Mouse (Mus musculus): ENCODE measurements around the gene Slc25a38.

Slc25a38 gene

DNA sequence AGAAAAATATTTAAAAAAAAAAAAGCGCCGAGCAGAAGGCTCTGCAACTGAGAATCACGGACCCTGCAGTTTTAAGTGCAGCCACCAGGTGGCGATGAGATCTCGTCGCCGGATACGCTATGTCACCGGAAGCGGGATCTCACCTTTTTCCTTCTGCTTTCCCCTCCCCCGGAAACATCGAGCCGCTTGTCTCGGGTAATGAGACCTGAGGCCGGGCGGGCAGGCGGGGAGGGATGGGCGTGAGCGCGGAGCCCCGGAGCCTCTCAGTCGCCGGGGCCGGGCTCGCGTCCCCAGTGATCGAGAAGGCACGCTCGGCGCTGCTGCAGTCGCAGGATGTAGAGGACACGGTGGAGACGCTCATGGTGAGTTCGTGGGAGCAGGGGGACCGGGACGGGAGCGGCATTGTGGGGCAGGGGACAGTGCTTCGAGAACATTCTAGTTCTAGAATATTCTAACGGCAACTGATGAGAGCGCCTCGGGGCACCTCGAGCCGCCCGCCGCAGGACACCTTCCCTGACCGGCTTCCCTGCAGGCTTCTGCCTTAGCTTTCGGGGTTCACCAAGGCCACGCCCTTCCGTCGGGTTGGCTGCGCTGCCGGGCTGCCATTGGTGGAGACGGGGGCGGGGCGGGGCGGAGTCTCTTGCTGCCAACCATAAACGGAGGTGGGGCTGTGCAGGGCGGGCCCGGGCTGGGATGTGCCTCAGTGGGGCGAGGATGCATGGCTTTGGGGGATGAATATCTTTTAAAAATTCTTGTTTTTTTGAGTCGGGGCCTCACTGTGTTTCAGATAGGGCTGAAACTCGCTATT is at the start of gene Slc25a38:
TSS of gene Slc25a38 (plus strand) at position 164 of the 808 bp plus-strand sequence.
- peak; percentile 98 for DNase-seq

DNA sequence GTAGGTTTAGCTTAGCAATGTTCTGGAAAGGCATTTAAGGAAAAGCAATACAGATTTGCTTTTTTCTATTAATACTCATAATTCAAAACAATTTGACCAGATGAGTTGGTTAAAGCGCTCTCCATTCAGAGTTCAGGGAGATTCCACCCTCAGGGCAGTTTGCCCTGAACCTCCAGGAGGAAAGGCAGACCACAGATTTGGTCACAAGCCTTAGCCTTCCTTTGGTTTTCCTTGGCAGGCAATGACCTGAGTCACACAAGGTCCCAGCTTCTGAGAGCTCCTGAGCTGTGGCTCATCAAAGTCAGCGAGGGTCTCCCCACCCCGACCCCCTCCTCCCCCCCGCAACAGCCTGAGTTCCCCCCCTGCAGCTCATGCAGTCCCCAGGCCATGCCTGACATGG is 45.9 kb upstream of the Slc25a38 start:
- DNase-seq = no peak

DNA sequence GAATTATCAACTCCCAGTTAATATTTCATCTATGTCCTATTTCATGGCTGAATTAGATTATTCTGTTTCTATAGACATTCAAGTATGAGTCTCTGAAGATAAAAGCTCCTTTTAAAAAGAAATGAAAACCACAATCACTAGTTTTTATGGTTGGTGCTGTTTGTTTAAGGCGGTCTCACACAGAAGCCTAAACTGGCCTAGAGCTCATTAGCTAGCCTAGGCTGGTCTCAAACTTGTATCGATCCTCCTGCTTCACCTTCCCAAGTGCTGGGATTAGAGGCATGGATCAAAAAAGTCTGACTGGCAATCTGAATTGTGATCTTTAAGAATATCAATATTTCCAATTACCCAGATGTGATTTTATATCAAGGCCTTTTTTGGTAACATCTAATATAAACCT is 42.6 kb upstream of the Slc25a38 start:
- no peak for DNase-seq

DNA sequence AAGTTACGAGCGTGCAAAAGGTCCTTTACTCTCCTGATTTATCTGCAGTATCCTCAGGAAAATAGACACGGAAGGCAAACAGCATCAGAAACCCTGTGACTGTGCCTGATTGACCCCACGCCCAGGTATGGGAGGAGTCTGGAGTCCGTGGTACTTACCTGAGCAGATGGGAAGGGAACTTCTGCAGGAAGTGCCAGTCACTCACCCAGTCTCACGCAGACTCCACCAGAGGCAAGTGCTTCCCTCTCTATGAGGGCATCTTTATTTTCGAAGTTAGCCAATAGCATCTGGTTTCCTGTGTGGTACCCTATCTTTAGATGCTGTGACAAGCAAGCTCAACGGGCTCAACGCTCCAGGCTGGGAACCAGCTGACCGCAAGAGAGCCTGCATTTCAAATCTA is 42.1 kb upstream of the Slc25a38 start:
- DNase-seq = no peak

DNA sequence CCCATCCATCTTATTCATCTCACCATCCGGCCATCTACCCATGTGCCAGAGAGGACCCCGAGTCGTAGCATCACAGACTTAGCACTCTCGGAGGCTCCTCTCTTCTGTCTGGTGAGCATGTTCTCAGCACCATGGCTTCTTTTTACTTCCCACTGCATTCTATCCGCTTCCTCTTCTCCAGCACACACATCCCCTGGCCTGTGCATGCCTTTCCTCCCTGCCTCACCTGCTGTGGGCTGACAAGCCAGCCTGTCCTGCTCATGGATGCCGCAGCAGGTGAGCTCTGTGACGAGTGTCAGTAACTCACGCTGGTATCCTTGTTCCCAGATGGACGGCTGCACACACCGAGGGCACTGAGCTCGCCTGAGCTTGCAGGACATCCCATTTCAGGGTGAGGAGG is 40.4 kb upstream of the Slc25a38 start, which contains the start of gene Cx3cr1:
TSS of gene Cx3cr1 (minus strand) at position 101 of the 400 bp plus-strand sequence.
- DNase-seq = no peak

DNA sequence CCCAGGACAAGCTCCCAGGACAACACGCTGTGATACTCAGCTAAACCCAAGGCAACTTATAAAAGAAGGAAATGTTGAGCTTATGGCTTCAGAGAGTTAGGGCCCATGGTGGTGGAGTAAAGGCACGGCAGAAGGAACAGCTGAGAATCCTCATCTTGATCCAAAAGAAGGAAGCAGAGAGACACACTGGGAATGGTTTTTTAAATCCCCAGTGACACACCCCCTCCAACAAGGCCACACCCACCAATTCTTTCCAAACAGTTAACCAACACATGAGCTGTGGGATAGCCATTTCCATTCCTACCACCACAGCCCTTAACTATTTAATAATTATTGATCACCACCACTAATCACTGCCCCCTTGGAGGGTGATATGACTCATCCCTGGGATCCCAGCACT is 38.9 kb upstream of the Slc25a38 start:
- DNase-seq = no peak

DNA sequence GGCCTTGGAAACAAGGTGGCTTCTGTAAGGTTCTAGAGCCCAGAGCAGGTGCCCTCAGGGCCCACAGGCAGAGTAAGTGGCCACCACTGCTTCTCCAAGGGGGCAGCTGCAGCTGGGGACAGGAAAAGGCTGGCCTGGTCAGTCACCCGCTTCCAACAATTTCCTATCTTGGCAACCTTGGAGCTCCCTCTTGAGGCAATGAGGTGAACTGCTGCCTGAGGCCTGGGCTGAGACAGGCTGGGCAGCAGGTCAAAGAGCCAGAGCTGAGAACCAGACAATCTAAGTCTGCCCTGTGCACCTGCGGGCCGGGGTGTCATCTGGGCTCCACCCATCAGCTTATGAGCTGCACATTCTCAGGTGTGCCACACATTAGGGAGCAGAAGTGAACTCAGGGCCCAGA is 37.0 kb upstream of the Slc25a38 start:
- DNase-seq = peak; percentile 79 to 86

DNA sequence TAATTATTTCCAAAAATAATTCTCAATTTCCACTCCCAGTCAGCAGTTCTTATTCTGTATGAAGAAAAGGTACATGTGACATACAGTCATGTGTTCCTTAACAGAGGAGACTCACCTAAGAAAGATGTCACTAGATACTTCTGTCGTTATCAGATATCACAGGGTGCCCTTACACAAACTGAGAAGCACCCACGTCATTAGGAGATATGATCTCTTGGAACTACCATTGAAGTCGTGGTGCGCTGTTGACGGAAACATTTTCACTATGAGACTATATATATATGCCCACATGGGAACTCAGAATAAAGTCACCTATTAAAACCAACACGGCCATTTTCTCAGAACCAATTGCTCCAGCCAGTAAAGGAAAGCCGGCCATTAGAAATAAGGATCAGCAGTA is 35.7 kb upstream of the Slc25a38 start:
- DNase-seq = no peak

DNA sequence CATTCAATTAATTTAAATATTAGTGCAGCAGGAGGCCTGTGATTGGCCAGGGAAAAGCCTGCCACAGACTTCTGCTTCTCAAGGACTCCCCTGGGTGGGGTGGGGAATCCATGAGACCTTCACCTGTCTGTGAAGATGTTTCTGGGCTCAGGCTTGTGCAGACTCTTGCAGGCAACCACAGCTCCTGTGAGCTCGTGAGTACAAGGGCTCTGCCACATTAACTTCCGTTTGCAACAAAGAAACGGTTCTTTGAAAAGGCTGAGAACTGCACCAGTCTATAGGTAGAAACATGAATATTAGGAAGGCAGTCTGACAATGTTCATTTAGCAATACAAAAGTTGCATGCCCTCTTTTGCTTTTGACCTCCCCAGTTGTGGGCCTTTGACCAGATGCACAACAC is 31.9 kb upstream of the Slc25a38 start:
- no peak for DNase-seq

DNA sequence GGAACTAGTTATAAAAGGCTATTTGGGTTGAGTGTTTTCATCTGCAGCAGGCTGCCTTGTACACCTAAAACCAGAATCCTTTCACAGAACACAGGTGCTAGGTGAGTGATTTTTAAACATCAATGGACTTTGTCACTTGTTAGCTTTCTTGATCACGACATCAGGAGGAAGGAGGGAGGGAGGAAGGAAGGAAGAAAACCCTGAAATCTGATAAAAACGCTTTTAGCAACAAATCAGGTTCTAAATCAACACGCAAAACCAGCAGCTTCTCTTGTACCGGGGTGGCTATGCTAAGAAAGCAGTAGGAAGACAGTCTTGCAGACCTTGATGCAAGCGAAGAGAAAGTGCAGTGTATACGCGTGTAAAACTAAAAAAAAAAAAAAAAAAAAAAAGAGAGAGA is 30.3 kb upstream of the Slc25a38 start:
- DNase-seq = no peak

DNA sequence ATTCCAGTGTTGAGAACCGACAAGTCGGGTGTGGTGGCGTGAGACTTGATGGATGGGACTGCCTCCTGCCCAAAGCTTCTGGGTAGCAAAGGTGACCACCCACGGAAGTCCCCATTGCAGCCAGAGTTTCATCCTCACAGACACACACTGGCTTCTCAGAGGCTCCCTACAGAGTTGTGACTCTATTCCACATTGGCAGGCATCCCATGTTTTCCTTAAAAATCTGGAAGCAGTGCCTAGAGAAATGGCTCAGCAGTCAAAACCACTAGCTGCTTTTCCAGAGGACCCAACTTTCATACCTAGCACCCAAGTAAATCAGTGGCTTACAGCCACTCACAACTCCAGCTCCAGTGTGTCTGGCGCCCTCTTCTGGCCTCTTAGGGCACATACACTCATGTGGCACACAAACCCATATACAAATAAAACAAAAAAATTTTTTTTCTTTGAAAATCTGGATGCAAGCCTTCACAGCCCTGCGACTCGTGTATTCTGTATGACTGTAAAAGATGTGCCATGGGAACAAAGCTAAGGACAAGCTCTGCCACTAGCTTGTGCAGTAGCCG is 29.5 kb upstream of the Slc25a38 start:
- DNase-seq = no peak

DNA sequence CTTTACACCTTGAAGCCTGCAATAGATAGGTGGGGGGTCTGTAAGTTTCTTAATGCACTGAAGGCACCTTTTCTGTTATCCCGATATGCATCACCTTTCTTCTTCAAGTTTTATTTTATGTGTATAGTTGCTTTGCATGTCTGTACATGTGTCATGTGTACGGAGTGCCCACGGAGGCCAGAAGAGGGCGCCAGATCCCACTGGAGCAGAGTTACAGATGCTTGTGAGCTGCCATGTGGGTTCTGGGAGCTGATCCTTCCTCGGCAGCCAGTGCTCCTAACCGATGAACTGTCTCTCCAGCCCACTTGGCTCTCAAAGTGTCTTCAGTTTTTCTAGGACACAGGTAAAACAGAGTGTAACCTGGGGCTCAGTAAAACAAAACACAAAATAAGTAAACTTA is 28.9 kb upstream of the Slc25a38 start:
- no peak for DNase-seq

DNA sequence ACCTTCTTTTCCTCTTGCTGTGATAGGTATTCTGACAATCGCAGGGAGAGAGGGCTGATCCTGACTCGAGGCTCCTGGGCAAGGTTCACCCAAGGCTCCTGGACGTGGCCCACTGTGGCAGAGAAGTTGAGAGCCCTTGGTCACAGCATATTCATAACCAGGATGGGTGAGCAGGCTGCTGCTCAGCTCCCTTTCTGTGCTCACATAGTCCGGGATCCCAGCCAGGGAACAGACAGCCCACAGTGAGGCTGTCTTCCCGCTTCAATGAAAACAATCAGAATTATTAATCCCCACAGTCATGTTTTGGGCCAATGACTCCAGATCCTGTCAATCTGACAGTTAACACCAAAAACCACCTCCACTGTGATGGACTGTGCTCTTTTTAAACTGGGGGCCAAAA is 28.2 kb upstream of the Slc25a38 start:
- DNase-seq = no peak

DNA sequence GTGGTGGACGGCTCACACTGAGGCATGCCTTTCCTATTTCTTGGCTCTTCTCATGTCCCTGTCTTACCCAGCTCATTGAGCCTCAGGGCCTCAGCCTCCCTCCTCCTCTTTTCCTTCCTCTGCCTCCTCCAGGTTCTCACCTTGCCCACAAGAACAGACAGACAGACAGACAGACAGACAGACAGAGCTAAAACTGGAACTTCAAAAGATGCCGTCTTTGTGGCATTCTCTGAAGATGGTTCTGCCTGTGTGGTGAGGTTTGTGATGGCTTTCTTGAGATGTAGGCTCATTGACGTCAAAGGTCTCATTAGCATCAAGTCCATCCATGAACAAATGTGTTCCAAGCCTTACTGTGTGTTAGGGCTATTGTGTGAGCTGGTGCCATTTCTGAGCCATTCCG is 27.5 kb upstream of the Slc25a38 start:
- DNase-seq = no peak

DNA sequence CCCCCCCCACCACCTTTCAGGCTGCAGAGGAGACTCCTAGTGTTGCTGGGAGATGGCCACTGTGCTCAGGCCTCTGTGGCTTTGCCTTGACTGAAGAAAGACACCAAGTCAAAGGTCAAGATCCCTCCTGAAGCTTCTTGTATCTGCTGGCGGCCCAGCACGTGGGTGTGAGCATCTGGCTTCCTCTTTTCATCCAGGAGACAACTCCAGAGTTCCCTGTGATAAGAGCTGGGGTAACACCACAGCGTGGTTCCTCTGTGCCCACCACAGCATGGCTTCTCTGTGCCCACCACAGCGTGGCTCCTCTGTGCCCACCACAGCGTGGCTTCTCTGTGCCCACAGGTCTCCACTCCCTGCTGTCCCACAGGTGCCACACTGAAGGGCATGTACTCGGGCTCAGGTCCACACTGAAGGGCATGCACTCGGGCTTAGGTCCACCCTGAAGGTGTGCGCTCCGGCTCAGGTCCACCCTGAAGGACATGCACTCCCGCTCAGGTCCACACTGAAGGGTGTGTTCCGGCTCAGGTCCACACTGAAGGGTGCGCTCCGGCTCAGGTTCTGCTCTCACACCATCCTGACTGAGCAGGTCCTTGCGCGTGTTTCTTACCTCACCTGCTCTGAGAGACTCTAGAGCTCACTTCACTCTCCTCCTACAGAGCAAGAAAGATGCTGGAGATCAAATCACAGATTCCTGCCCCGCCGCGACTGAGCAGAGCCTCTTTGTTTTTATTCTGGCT is 26.8 kb upstream of the Slc25a38 start:
- DNase-seq = no peak

DNA sequence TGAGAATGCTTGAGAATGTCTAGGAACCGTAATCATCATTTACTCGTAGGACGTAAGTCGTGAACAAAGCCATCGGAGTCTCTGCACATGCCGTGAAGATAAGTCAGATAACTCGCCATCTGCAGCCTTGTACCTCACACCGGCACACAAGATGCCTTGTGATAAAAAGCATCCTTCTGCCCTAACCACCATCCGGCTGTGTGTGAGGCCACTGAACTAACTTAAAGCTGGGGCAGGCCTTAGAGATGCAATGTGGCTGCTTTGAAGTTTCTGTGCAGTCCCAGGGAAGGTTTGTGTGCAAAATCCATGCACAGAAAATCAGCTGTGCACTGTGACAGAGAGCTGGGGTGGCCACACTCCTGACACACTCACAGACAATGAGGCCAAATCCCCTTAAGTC is 25.8 kb upstream of the Slc25a38 start:
- DNase-seq = no peak

DNA sequence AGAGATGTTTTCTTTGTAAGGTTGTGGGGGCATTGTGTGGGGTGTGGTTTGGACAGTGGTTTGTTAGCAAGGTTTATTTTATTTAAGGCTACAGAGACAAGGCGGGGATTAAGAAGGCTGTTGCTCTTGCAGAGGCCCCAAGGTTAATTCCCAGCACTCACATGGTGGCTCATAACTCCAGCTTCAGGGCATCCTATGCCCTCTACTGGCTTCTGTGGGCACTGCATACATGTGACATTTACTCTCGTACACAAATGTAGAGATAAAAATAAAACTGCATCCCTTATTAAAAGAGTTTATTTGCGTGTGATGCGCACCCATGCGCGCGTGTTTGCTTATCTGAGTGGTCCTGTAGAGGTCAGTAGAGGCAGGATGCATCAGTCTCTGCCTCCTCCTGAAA is 21.0 kb upstream of the Slc25a38 start:
- DNase-seq = no peak

DNA sequence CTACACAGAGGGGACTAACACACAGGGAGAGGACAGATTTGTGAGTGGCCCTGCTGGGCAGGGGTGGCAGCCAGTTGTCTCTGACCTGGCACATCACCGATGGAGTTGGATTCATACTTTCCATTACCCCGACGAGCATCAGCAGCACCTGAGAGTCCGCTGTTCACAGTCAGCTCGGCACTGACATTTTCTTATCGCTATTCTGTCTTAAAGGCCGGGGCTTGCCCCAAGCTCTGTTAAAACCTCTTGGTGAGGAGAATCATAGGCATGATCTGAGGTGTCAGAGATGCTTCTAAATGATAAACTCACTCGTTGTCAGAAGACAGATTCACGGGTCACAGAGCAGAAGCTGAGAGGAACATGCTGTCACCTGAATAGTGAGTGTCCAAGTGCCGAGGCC is 19.1 kb upstream of the Slc25a38 start:
- DNase-seq = no peak

DNA sequence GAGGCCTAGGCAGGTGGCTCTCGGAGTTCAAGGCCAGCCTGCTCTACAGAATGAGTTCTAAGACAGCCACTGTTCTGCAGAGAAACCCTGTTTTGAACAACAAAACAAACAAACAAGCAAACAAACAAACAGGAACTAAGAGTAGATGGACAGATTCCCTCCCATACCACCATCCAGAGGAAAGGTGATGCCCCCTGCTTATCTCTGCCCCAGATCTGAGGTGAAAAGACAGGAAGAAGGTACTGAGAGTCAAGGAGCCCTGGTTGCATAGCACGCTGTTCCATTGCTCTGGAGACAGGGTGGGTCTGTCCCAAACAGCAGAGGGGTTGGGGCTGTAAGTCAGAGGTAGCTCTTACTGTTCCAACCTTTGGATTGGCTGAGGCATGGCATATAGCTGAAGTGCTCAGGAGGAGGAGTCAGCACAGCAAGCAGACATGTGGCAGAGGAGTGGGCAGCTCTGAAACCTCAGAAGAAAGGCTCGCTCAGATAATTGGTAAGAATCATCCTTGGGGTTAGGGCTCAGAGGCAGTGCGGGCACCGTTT is 18.4 kb upstream of the Slc25a38 start, which contains the start of gene Ccr8:
TSS of gene Ccr8 (plus strand) at position 419 of the 543 bp plus-strand sequence.
- DNase-seq = no peak

DNA sequence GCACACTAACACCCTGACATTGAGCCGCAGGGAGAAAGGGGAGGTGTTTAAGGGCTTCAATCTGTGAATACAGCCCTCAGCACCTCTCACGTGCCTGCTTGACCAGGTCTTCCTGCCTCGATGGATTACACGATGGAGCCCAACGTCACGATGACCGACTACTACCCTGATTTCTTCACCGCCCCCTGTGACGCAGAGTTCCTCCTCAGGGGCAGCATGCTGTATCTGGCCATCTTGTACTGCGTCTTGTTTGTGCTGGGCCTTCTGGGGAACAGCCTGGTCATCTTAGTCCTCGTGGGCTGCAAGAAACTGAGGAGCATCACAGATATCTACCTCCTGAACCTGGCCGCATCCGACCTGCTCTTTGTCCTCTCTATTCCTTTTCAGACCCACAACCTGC is 16.5 kb upstream of the Slc25a38 start:
- no peak for DNase-seq

DNA sequence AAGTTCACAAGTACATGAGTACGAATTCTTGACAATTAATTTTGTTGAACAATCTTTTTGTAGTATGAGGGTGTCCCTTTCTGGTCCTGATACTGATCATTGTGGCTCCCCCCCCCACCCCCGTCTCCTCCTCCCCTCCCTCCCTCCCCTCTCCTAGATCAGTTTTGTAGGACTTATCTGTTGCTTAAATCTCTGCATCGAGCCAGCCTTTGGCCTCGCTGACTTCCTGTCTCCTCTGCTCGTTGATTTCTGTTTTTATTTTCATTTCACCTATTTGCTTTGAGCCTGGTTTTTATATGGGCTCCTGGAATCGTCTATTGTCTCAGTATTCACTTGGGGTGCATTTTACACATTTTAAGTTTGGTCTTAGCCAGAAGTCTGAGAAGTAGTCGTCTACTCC is 14.3 kb upstream of the Slc25a38 start:
- DNase-seq = no peak

DNA sequence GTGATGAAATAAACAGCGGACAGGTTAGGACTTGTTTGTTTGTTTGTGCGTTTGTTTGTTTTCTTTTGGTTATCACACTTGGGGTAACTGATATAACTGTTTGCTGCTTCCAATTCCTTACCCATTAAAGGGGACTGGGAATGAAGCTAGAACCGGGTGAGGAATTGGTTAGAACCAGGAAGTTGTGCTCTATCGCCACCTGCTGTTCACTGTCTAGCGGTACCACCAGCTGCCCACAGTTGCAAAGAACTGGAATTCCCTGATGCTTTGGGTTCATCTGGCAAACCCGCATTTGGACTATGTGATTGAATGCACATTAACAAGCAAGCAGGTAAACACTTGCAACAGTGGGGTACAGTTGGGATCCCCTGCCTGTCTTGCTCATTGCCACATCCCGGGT is 11.5 kb upstream of the Slc25a38 start:
- DNase-seq = peak; percentile 53 to 78

DNA sequence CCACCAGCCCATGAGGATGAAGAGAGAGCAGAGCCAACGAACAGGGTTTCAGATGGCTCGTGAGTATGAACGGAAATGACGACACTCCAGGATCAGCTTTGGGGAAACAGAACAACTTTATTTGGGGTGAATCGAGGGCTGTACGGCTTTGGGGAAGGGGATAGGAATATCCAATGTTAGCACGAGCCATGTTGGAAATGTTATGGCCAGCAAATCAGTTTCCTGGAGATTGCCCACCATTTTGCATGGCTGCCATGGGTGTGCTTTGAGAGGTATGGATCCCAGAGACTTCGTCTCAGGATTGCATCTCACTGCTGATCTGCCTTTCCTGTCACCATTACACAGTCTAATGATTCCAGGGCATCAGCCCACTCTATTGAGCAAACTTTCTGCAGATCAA is 10.9 kb upstream of the Slc25a38 start:
- no peak for DNase-seq

DNA sequence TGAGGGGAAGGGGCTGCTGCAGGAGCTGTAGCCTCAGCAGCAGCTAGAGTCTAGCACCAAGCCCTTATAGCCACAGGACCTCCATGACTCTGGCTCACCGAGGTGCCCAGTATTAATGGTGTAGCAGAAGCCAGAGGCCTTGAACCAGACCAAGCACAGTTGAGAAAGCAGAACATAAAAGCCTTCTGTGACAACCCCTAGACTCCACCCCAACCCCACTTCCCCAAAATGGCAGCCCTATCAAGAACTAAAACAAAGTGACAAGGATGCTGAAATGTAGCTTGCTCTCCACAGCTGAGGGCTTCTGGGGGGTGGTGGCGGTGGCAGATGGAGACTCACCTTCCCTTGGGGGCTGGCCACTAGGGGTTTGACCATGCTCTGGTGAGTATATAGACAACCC is 9.0 kb upstream of the Slc25a38 start:
- no peak for DNase-seq
